Mouse (Mus musculus) liver, embryonic 14.5 days (tissue): ENCODE measurements around the gene Emc10. TPM values are rescaled to one million over a fixed set of nuclear protein-coding genes. Genes with fewer than 3 reads are reported as not detected.

ENCODE experiments used
- ATAC-seq: fragments of 200-750 bp; cut with Nextera tagmentation; 2 replicates; pipeline ENCODE4 v1.8.0; 2017; ENCODE audit warnings: moderate number of reproducible peaks, mild to moderate bottlenecking, moderate library complexity; ENCODE audit not compliant: insufficient read depth
- DNase-seq, 3 experiments: peaks; one replicate each; pipeline ENCODE4 v3.0.0-alpha.2; 2012 to 2013; ENCODE audit warnings: low read depth in 3 of 3, low spot score in 3 of 3
- H3K27ac ChIP-seq: fragments of 300-500 bp; sonication (generic); 2 replicates; pipeline ENCODE4 v1.5.1; 2014; ENCODE audit warnings: moderate library complexity, mild to moderate bottlenecking, control low read depth, inconsistent platforms
- H3K27me3 ChIP-seq: fragments of 300-500 bp; sonication (generic); 2 replicates; pipeline ENCODE4 v1.6.1; 2014; ENCODE audit warnings: mild to moderate bottlenecking, low read length, moderate library complexity; ENCODE audit not compliant: control insufficient read depth, insufficient read depth
- H3K36me3 ChIP-seq: fragments of 300-500 bp; sonication (generic); replicated peaks from 2 replicates; pipeline ENCODE4 v1.6.1; 2014; ENCODE audit warnings: low read depth; ENCODE audit not compliant: control insufficient read depth, insufficient read depth
- H3K4me1 ChIP-seq, 2 experiments: fragments of 200-500 bp in 1 of 2; fragments of 300-500 bp in 1 of 2; sonication (generic) in 1 of 2; replicated peaks; 2 replicates each; pipeline ENCODE4 v1.6.1; 2012 to 2014; ENCODE audit warnings: antibody characterized with exemption in 1 of 2, inconsistent platforms in 1 of 2, low read length in 1 of 2; ENCODE audit not compliant: control insufficient read depth in 2 of 2, insufficient read depth in 2 of 2
- H3K4me2 ChIP-seq: fragments of 300-500 bp; sonication (generic); 2 replicates; pipeline ENCODE4 v1.6.1; 2014; ENCODE audit warnings: low read depth, mild to moderate bottlenecking, control low read depth, moderate library complexity
- H3K4me3 ChIP-seq, 2 experiments: fragments of 200-500 bp in 1 of 2; fragments of 300-500 bp in 1 of 2; sonication (generic) in 1 of 2; 2 replicates each; pipeline ENCODE4 v1.5.1; 2012 to 2014; ENCODE audit warnings: low read depth in 2 of 2, low read length in 2 of 2, mild to moderate bottlenecking in 2 of 2, control low read depth in 1 of 2, inconsistent platforms in 1 of 2, moderate library complexity in 1 of 2; ENCODE audit not compliant: insufficient read depth in 1 of 2
- H3K9ac ChIP-seq: fragments of 300-500 bp; sonication (generic); replicated peaks from 2 replicates; pipeline ENCODE4 v1.6.1; 2014; ENCODE audit warnings: mild to moderate bottlenecking, control low read depth, moderate library complexity
- H3K9me3 ChIP-seq: fragments of 300-500 bp; sonication (generic); 2 replicates; pipeline ENCODE4 v1.6.1; 2016; ENCODE audit warnings: low read length, mixed read lengths; ENCODE audit not compliant: control insufficient read depth
- CTCF ChIP-seq: IDR thresholded peaks from 2 replicates; pipeline ENCODE4 v1.5.1; 2016; ENCODE audit warnings: antibody characterized with exemption, low read depth, control low read depth
- EP300 ChIP-seq: IDR thresholded peaks from 2 replicates; pipeline ENCODE4 v1.6.1; 2016; ENCODE audit warnings: antibody characterized with exemption, low read depth
- WGBS: fragments of 180-500 bp; shearing (Covaris S2); extraction: QIAGEN DNeasy Blood & Tissue Kit; methylation state at CpG from one replicate; pipeline ENCODE4 v1.1.7; 2014; ENCODE audit not compliant: insufficient replicate concordance; 5-methylcytosine and 5-hydroxymethylcytosine counted together
- polyA plus RNA-seq, 2 experiments: library from polyadenylated mRNA; depleted of rRNA in 1 of 2; stranded (reverse) in 1 of 2; unstranded in 1 of 2; fragments of >200 nt; fragmentation: Nextera tagmentation in 1 of 2; extraction: Ambion mirVana in 1 of 2; gene quantifications; 2 replicates each; pipeline versions ENCODE4 v1.2.1 to v1.2.3; 2012 to 2014

Gene Emc10
- polyA plus RNA-seq, 2 experiments, result 41.7 to 46.7 TPM

GRCm38 (mm10) chr7:44466006-44466887 lies 30.1 kb downstream of the Emc10 start:
- Histone ChIP-seq H3K9ac (no peak overlapping the region; the same call in 1 of the 2 replicates), H3K4me3 (no peak overlapping the region), H3K9me3 (no peaks in the 10 kb centered on the region), H3K36me3 (peaks cover 13% of the 10 kb centered on the region), H3K27me3 (peaks cover 29% of the 10 kb centered on the region), H3K4me2 (peak overlapping the region; percentile 41), H3K27ac (no peak overlapping the region), H3K4me1 (peaks cover 31 to 48% of the 10 kb centered on the region in 2 experiments)
- 76% methylated on average over 10 of the region's 10 CpGs for WGBS
- ATAC-seq (no peak), DNase-seq (no peak)
- TF ChIP-seq CTCF (no peak), EP300 (no peak)

GRCm38 (mm10) chr7:44465111-44465510 lies 31.2 kb downstream of the Emc10 start, which contains the start of gene Aspdh:
Gene Aspdh (plus strand): TSS chr7:44465391.
- ATAC-seq (no peak), DNase-seq (no peak)
- WGBS, result 52% methylated on average over 2 of the region's 2 CpGs
- TF ChIP-seq CTCF, result no peak
- TF ChIP-seq EP300, result no peak
- peaks cover 40% of the 10 kb centered on the region for H3K27me3 ChIP-seq
- H3K4me2 ChIP-seq, result peak within 1 kb of the TSS; percentile 41
- no peak within 1 kb of the TSS for H3K4me3 ChIP-seq
- H3K9ac ChIP-seq, result peak within 1 kb of the TSS; percentile 23; the same call in 1 of the 2 replicates
- H3K36me3 ChIP-seq, result peaks cover 5% of the 10 kb centered on the region; the same call in 1 of the 2 replicates
- no peaks in the 10 kb centered on the region for H3K9me3 ChIP-seq
- peaks cover 21 to 36% of the 10 kb centered on the region in 2 experiments for H3K4me1 ChIP-seq
- no peak within 1 kb of the TSS for H3K27ac ChIP-seq

GRCm38 (mm10) chr7:44464511-44464910 lies 31.8 kb downstream of the Emc10 start:
- 34% methylated on average over 4 of the region's 4 CpGs for WGBS
- peak overlapping the region; percentile 24; the same call in 1 of the 2 replicates for H3K4me2 ChIP-seq
- H3K27me3 ChIP-seq, result peaks cover 46% of the 10 kb centered on the region
- DNase-seq (no peak), ATAC-seq (no peak)
- TF ChIP-seq CTCF (no peak), EP300 (peak; percentile 48)
- no peak overlapping the region for H3K4me3 ChIP-seq
- H3K4me1 ChIP-seq, result peaks cover 15 to 30% of the 10 kb centered on the region in 2 experiments
- H3K36me3 ChIP-seq, result peaks cover under 1% of the 10 kb centered on the region; the same call in 1 of the 2 replicates
- H3K9ac ChIP-seq, result peak overlapping the region; percentile 23; the same call in 1 of the 2 replicates
- H3K9me3 ChIP-seq, result no peaks in the 10 kb centered on the region
- no peak overlapping the region for H3K27ac ChIP-seq

GRCm38 (mm10) chr7:44463556-44464225 lies 32.6 kb downstream of the Emc10 start:
- H3K4me3 ChIP-seq, result no peak overlapping the region
- TF ChIP-seq CTCF (no peak), EP300 (no peak)
- no peaks in the 10 kb centered on the region for H3K36me3 ChIP-seq
- no peak overlapping the region for H3K4me2 ChIP-seq
- ATAC-seq (no peak), DNase-seq (no peak)
- no peaks in the 10 kb centered on the region for H3K9me3 ChIP-seq
- peaks cover 52% of the 10 kb centered on the region for H3K27me3 ChIP-seq
- H3K4me1 ChIP-seq, result peaks cover 11 to 23% of the 10 kb centered on the region in 2 experiments
- 68% methylated on average over 10 of the region's 10 CpGs for WGBS
- no peak overlapping the region for H3K9ac ChIP-seq
- H3K27ac ChIP-seq, result no peak overlapping the region

- no peaks in the 10 kb centered on the region for H3K9me3 ChIP-seq
- H3K27me3 ChIP-seq, result peaks cover 52% of the 10 kb centered on the region
- DNase-seq, result no peak
- no peak overlapping the region for H3K27ac ChIP-seq
- 18% methylated on average over 8 of the region's 8 CpGs for WGBS
- no peak overlapping the region for H3K4me3 ChIP-seq
- TF ChIP-seq CTCF (no peak), EP300 (no peak)
- H3K9ac ChIP-seq, result no peak overlapping the region
- H3K36me3 ChIP-seq, result no peaks in the 10 kb centered on the region
- no peak overlapping the region for H3K4me2 ChIP-seq
- H3K4me1 ChIP-seq, result peaks cover 11 to 21% of the 10 kb centered on the region in 2 experiments
- no peak for ATAC-seq
Measured at GRCm38 (mm10) chr7:44463056-44463425, 33.3 kb downstream of the Emc10 start.
